Mouse (Mus musculus): ENCODE measurements at regions not wholly inside any gene's neighbourhood (a gene's known extent, or its start where the extent isn't known, plus 50 kb on each side); places are given as distances from the start of the nearest gene placed in this dataset.

DNA sequence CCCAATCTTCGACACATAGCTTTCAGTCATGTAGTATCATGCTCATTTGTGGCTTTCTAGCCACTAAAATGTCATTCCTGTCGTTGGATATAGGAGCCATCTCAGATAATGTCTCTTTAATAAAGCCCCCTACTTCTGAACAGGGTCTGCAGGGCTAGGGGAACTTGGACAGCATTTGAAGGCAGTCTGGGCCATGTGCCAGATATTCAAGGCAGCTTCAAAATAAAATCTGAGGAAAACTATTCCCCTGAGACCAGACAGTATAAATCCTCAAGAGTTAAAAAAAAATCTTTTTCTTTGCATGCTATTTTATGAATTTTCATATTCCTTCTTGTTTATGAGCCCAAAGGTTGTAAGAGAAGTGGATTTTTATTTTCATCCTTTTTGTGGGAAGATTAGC is 113.1 kb upstream of the Mki67 start:
- TF ChIP-seq GATA1 (IDR thresholded peaks at IDR 0.05; ENCODE audit: low read length) (no peak), TAL1 (IDR thresholded peaks at IDR 0.05; ENCODE audit: low read length) (no peak)
